Mouse (Mus musculus): ENCODE results near the gene Grin2b. TPM values are rescaled to one million over a fixed set of nuclear protein-coding genes. Genes with fewer than 3 reads are reported as not detected.

Grin2b gene
- polyA plus RNA-seq (2012; ENCODE audit: insufficient read depth, insufficient read length, low replicate concordance, missing spikeins) = 76.8 and 120 TPM in 2 replicates

DNA sequence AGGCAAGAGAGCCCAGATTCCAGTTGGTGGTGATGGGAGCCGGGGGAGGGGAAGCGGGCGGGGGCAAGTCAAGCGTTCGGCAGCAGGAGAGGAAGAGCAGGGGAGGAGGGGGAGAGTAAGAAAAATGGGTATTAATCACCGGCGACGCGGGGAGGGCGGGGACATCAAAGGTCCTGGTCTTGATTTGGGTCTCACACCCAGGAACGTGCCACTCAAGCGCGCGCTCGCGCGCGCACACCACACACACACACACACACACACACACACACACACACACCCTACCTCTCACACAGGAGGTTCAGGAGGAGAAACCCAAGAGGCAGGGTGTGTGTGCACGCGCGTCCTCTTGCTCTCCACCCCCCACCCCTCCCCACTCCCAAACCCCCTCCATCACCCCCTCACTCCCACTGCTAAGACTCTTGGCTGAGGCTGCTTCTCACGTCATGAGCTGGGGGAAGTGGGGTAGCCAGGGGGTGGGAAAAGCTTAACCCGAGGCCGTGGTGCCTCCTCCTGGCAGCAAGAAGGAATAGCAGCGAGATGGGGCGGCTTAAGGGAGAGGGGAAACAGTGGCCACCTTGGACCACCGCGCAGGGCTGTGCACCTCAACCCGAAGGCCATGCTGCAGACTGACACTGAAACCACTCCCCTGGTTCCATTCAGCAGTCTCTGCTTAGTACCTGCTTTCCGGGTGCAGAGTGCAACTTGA, at the start of gene Grin2b:
Gene Grin2b (minus strand): TSS at position 321 of the 706 bp plus-strand sequence.
- WGBS = 1% methylated on average over 29 of the region's 30 CpGs
- TF ChIP-seq CTCF (IDR thresholded peaks at IDR 0.05; ENCODE audit: insufficient read depth, low read depth, low read length) (peak; percentile 76), POLR2A (IDR thresholded peaks at IDR 0.05; ENCODE audit: insufficient read depth, low read depth, low read length) (no peak)
- Histone ChIP-seq H3K4me1 (ENCODE audit: control insufficient read depth, insufficient read depth, low read length) (peaks cover 5% of the 10 kb centered on the region), H3K4me3 (ENCODE audit: insufficient read depth, low read depth, low read length) (peak within 1 kb of the TSS; percentile 62), H3K27ac (ENCODE audit: insufficient read depth, low read depth, low read length) (peak within 1 kb of the TSS; percentile 97)

DNA sequence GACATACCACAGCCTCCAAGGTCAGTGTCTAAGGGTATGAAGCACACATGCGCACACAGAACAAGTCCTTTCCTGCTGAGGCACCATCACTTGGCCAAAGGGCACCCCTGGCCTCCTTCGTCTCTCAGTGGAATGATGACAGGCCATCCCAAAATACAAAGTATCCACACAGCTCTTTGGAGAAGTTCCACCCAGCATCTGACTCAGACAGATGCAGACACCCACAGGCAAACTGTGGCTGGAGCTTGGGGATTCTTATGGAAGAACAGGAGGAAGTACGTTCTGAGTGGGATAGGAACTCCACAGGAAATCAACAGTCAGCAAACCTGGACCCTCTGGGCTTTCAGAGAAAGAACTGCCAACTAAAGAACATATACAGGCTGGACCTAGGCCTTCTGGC, 48.6 kb upstream of the Grin2b start:
- no peak overlapping the region for H3K27ac ChIP-seq (ENCODE audit: insufficient read depth, low read depth, low read length)
- TF ChIP-seq CTCF (IDR thresholded peaks at IDR 0.05; ENCODE audit: insufficient read depth, low read depth, low read length) = no peak
- TF ChIP-seq POLR2A (IDR thresholded peaks at IDR 0.05; ENCODE audit: insufficient read depth, low read depth, low read length) = no peak
- H3K4me1 ChIP-seq (ENCODE audit: control insufficient read depth, insufficient read depth, low read length) = no peaks in the 10 kb centered on the region
- no peak overlapping the region for H3K4me3 ChIP-seq (ENCODE audit: insufficient read depth, low read depth, low read length)
- 86% methylated on average over 3 of the region's 3 CpGs for WGBS

DNA sequence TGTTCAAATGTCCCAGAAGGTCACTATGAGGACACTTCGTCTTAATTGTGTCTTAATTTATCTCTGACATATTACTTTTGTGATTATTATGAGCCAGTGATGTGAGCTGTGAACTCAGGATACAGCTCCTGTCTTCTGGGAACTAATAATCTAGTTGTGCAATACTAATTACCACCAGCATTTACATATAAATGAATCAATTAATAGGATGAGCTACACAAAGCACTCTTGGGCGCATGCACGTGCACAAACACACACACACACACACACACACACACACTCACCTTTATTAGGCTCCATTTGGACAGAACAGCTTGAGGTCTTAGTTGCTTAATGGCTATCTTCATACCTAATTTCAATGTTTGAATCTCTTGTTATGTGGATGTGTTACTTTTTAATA, 37.1 kb upstream of the Grin2b start:
- H3K4me1 ChIP-seq (ENCODE audit: control insufficient read depth, insufficient read depth, low read length) = no peaks in the 10 kb centered on the region
- WGBS = 62% methylated on average over 3 of the region's 3 CpGs
- no peak for TF ChIP-seq POLR2A (IDR thresholded peaks at IDR 0.05; ENCODE audit: insufficient read depth, low read depth, low read length)
- no peak for TF ChIP-seq CTCF (IDR thresholded peaks at IDR 0.05; ENCODE audit: insufficient read depth, low read depth, low read length)
- H3K4me3 ChIP-seq (ENCODE audit: insufficient read depth, low read depth, low read length) = no peak overlapping the region
- H3K27ac ChIP-seq (ENCODE audit: insufficient read depth, low read depth, low read length) = no peak overlapping the region

DNA sequence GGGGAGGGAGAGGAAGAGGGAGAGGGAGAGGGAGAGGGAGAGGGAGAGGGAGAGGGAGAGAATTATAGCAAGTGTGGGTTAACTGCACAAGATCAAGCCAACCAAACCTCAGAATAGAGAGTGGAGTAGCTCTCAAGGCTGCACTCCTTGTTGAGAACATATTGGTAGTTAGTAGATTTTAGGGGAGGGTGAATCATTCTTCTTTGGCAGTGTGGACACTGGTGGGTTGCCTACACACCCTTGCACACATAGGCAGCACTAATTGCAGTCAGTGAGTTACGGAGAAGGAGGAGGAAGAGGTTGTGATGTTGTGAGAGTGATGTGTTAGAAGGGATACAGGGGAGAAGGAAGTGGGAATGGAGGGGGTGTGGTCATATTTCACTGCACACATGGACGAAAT, 26.5 kb upstream of the Grin2b start:
- Histone ChIP-seq H3K4me3 (ENCODE audit: insufficient read depth, low read depth, low read length) (no peak overlapping the region), H3K27ac (ENCODE audit: insufficient read depth, low read depth, low read length) (no peak overlapping the region), H3K4me1 (ENCODE audit: control insufficient read depth, insufficient read depth, low read length) (no peaks in the 10 kb centered on the region)
- TF ChIP-seq POLR2A (IDR thresholded peaks at IDR 0.05; ENCODE audit: insufficient read depth, low read depth, low read length) (no peak), CTCF (IDR thresholded peaks at IDR 0.05; ENCODE audit: insufficient read depth, low read depth, low read length) (no peak)
- WGBS = 82% methylated on average over 2 of the region's 2 CpGs

DNA sequence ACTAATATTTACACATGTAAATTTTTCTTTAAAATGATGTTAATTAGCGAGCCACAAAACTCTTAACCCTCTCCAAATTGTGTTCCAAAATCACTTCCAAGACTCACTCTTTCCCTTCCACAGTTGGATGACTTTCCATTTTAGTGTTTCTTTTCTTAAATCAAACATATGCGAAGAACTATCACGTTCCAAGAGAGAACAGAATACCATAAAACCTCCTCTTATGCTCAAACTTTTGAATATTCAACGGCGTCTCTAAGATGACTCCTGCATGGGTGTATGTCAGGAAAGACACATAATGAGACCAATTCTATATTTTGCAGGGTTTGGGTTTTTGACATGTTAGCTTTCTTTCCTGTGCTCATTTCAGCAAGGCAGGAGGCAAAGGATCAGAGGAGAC, 21.3 kb upstream of the Grin2b start:
- TF ChIP-seq POLR2A (IDR thresholded peaks at IDR 0.05; ENCODE audit: insufficient read depth, low read depth, low read length) (no peak), CTCF (IDR thresholded peaks at IDR 0.05; ENCODE audit: insufficient read depth, low read depth, low read length) (no peak)
- Histone ChIP-seq H3K27ac (ENCODE audit: insufficient read depth, low read depth, low read length) (no peak overlapping the region), H3K4me3 (ENCODE audit: insufficient read depth, low read depth, low read length) (no peak overlapping the region), H3K4me1 (ENCODE audit: control insufficient read depth, insufficient read depth, low read length) (no peaks in the 10 kb centered on the region)
- WGBS = 87% methylated on average over 5 of the region's 5 CpGs

DNA sequence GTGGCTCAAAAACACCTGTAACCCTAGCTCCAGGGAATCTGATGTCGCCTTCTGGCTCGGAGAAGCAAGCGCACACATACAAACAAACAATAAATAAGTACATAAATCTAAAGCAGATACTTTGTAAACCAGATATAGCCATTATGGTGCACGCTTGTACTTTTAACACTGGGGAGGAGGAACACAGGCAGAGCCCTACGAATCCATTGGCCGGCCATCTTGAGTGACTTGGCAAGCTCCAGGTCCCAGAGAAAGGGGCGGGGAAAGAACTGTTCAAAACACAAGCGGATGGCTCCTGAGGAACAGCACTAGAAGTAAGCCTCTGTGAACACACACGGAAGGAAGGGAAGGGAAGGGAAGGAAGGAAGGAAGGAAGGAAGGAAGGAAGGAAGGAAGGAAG, 4.8 kb upstream of the Grin2b start:
- H3K4me1 ChIP-seq (ENCODE audit: control insufficient read depth, insufficient read depth, low read length) = peaks cover 3% of the 10 kb centered on the region
- no peak overlapping the region for H3K4me3 ChIP-seq (ENCODE audit: insufficient read depth, low read depth, low read length)
- 92% methylated on average over 9 of the region's 9 CpGs for WGBS
- TF ChIP-seq POLR2A (IDR thresholded peaks at IDR 0.05; ENCODE audit: insufficient read depth, low read depth, low read length) = no peak
- no peak for TF ChIP-seq CTCF (IDR thresholded peaks at IDR 0.05; ENCODE audit: insufficient read depth, low read depth, low read length)
- no peak overlapping the region for H3K27ac ChIP-seq (ENCODE audit: insufficient read depth, low read depth, low read length)

DNA sequence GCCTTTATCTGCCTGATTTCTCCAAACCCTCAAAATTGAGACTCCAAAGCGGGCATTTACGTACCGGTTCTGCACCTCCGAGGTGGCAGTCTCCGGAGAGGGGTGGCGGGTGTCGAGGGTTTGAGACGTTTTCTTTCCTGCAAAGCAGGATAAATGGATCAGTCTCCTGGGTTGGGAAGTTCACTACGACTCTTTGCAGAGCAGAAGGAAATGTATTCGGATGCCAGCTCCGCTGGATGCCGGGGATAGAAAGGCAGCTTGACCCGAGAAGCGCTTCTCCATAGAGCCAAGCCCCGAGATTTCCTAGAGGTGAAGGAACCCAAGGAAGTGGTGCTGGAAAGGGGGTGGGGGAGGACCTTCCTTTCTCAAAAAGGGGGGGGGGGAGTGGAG, 515 bp downstream of the Grin2b start:
- peaks cover 5% of the 10 kb centered on the region for H3K4me1 ChIP-seq (ENCODE audit: control insufficient read depth, insufficient read depth, low read length)
- no peak for TF ChIP-seq CTCF (IDR thresholded peaks at IDR 0.05; ENCODE audit: insufficient read depth, low read depth, low read length)
- no peak for TF ChIP-seq POLR2A (IDR thresholded peaks at IDR 0.05; ENCODE audit: insufficient read depth, low read depth, low read length)
- under 1% methylated on average over 15 of the region's 15 CpGs for WGBS
- peak overlapping the region; percentile 62 for H3K4me3 ChIP-seq (ENCODE audit: insufficient read depth, low read depth, low read length)
- peak overlapping the region; percentile 97 for H3K27ac ChIP-seq (ENCODE audit: insufficient read depth, low read depth, low read length)

DNA sequence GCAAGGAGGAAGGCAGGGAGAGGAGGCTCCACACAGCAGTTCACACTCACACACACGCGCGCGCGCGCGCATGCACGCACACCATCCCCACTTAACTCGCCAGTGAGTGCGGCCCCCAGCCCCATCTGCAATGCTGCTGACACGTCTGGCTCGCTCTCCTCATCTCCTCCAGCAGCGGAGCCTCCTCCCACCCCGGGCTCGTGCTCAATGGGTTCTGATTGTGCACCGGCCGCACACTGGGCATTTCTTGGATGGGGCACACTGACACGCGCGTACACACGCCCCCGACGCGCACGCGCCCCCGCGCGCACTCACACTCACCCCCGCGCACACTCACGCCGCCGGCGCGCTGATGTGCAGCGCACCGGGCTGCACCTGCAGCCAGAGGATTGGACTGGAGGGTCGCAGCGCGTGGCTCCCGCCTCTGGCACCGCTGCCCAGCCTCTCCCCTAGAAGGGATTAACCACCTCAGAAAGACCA, 1.1 kb downstream of the Grin2b start:
- no peak; the same call in 1 of the 2 replicates for TF ChIP-seq POLR2A (IDR thresholded peaks at IDR 0.05; ENCODE audit: insufficient read depth, low read depth, low read length)
- TF ChIP-seq CTCF (IDR thresholded peaks at IDR 0.05; ENCODE audit: insufficient read depth, low read depth, low read length) = no peak
- Histone ChIP-seq H3K27ac (ENCODE audit: insufficient read depth, low read depth, low read length) (peak overlapping the region; percentile 97), H3K4me3 (ENCODE audit: insufficient read depth, low read depth, low read length) (peak overlapping the region; percentile 62), H3K4me1 (ENCODE audit: control insufficient read depth, insufficient read depth, low read length) (peaks cover 7% of the 10 kb centered on the region)
- WGBS = under 1% methylated on average over 43 of the region's 43 CpGs

DNA sequence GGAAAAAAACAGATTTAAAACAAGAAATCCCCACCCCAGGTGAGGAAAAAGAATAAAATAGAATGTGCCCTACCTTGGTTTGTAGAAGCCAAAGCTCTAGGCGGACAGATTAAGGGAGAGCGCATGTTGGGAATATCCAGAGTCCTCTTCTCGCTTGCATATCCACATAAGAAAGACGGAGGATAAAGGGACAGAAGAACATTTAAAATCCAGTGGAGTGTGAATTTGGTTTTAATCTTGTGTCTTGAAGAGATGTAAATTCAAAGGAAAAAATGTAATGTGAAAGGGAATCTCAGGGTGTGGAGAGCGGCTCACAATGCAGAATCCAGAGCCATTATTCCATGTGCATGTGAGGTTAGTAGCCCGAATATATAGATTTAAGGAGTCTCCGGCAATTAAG, 2.0 kb downstream of the Grin2b start:
- Histone ChIP-seq H3K4me3 (ENCODE audit: insufficient read depth, low read depth, low read length) (peak overlapping the region; percentile 62), H3K27ac (ENCODE audit: insufficient read depth, low read depth, low read length) (peak overlapping the region; percentile 97), H3K4me1 (ENCODE audit: control insufficient read depth, insufficient read depth, low read length) (peaks cover 7% of the 10 kb centered on the region)
- TF ChIP-seq CTCF (IDR thresholded peaks at IDR 0.05; ENCODE audit: insufficient read depth, low read depth, low read length) (no peak), POLR2A (IDR thresholded peaks at IDR 0.05; ENCODE audit: insufficient read depth, low read depth, low read length) (no peak)
- WGBS = 11% methylated on average over 7 of the region's 7 CpGs

All from olfactory bulb, adult 2 months (tissue).